Mouse (Mus musculus): ENCODE measurements around the gene Ubap1. TPM values are rescaled to one million over a fixed set of nuclear protein-coding genes. Genes with fewer than 3 reads are reported as not detected.

Gene Ubap1
- total and polyA plus RNA-seq, 2 experiments from 2014 or later: 43.2 to 45.7 TPM

GRCm38 (mm10) chr4:41340912-41341550 is 7.8 kb upstream of the Ubap1 start:
- 76% methylated on average over 11 of the region's 11 CpGs for WGBS
- H3K9me3 ChIP-seq (replicated peaks; ENCODE audit: control insufficient read depth, low read length): no peaks in the 10 kb centered on the region
- H3K4me1 ChIP-seq (ENCODE audit: control insufficient read depth, insufficient read depth): no peaks in the 10 kb centered on the region
- H3K4me2 ChIP-seq (ENCODE audit: low read depth, low read length): no peak overlapping the region
- ATAC-seq (ENCODE audit: insufficient read depth, low read depth) (no peak), DNase-seq (ENCODE audit: low spot score) (no peak)
- no peak overlapping the region for H3K4me3 ChIP-seq (ENCODE audit: low read depth, low read length)
- no peak overlapping the region for H3K9ac ChIP-seq (replicated peaks; ENCODE audit: low read depth, low read length)
- no peaks in the 10 kb centered on the region for H3K27me3 ChIP-seq (ENCODE audit: control insufficient read depth, insufficient read depth, low read length)
- no peak overlapping the region for H3K27ac ChIP-seq (ENCODE audit: low read depth)
- TF ChIP-seq CTCF (IDR thresholded peaks at IDR 0.05; ENCODE audit: low read depth) (no peak), EP300 (IDR thresholded peaks at IDR 0.05; ENCODE audit: low read depth) (no peak)
- no peaks in the 10 kb centered on the region for H3K36me3 ChIP-seq (replicated peaks; ENCODE audit: control insufficient read depth, insufficient read depth, low read length)

GRCm38 (mm10) chr4:41346011-41346410 is 2.8 kb upstream of the Ubap1 start:
- Histone ChIP-seq H3K4me2 (ENCODE audit: low read depth, low read length) (no peak overlapping the region), H3K9me3 (replicated peaks; ENCODE audit: control insufficient read depth, low read length) (no peaks in the 10 kb centered on the region), H3K36me3 (replicated peaks; ENCODE audit: control insufficient read depth, insufficient read depth, low read length) (no peaks in the 10 kb centered on the region), H3K4me1 (ENCODE audit: control insufficient read depth, insufficient read depth) (peaks cover 10% of the 10 kb centered on the region; the same call in 1 of the 2 replicates), H3K9ac (replicated peaks; ENCODE audit: low read depth, low read length) (no peak overlapping the region), H3K4me3 (ENCODE audit: low read depth, low read length) (no peak overlapping the region), H3K27ac (ENCODE audit: low read depth) (no peak overlapping the region), H3K27me3 (ENCODE audit: control insufficient read depth, insufficient read depth, low read length) (no peaks in the 10 kb centered on the region)
- DNase-seq (ENCODE audit: low spot score) (no peak), ATAC-seq (ENCODE audit: insufficient read depth, low read depth) (no peak)
- TF ChIP-seq EP300 (IDR thresholded peaks at IDR 0.05; ENCODE audit: low read depth) (no peak), CTCF (IDR thresholded peaks at IDR 0.05; ENCODE audit: low read depth) (no peak)
- 55% methylated on average over 2 of the region's 2 CpGs for WGBS

GRCm38 (mm10) chr4:41347839-41348238 is 957 bp upstream of the Ubap1 start:
- Histone ChIP-seq H3K27me3 (ENCODE audit: control insufficient read depth, insufficient read depth, low read length) (no peaks in the 10 kb centered on the region), H3K9ac (replicated peaks; ENCODE audit: low read depth, low read length) (no peak overlapping the region; the same call in 1 of the 2 replicates), H3K4me1 (ENCODE audit: control insufficient read depth, insufficient read depth) (peaks cover 10% of the 10 kb centered on the region; the same call in 1 of the 2 replicates), H3K4me3 (ENCODE audit: low read depth, low read length) (peak overlapping the region; percentile 69), H3K4me2 (ENCODE audit: low read depth, low read length) (peak overlapping the region; percentile 72), H3K9me3 (replicated peaks; ENCODE audit: control insufficient read depth, low read length) (no peaks in the 10 kb centered on the region), H3K27ac (ENCODE audit: low read depth) (peak overlapping the region; percentile 78), H3K36me3 (replicated peaks; ENCODE audit: control insufficient read depth, insufficient read depth, low read length) (no peaks in the 10 kb centered on the region)
- TF ChIP-seq CTCF (IDR thresholded peaks at IDR 0.05; ENCODE audit: low read depth) (no peak), EP300 (IDR thresholded peaks at IDR 0.05; ENCODE audit: low read depth) (no peak)
- DNase-seq (ENCODE audit: low spot score): no peak
- 31% methylated on average over 5 of the region's 5 CpGs for WGBS
- no peak for ATAC-seq (ENCODE audit: insufficient read depth, low read depth)

GRCm38 (mm10) chr4:41349199-41349591 is 399 bp downstream of the Ubap1 start:
- DNase-seq (ENCODE audit: low spot score) (peak; percentile 27), ATAC-seq (ENCODE audit: insufficient read depth, low read depth) (peak; percentile 54)
- H3K9ac ChIP-seq (replicated peaks; ENCODE audit: low read depth, low read length): peak overlapping the region; percentile 74
- peak overlapping the region; percentile 78 for H3K27ac ChIP-seq (ENCODE audit: low read depth)
- peak overlapping the region; percentile 72 for H3K4me2 ChIP-seq (ENCODE audit: low read depth, low read length)
- peak overlapping the region; percentile 69 for H3K4me3 ChIP-seq (ENCODE audit: low read depth, low read length)
- H3K36me3 ChIP-seq (replicated peaks; ENCODE audit: control insufficient read depth, insufficient read depth, low read length): no peaks in the 10 kb centered on the region
- H3K27me3 ChIP-seq (ENCODE audit: control insufficient read depth, insufficient read depth, low read length): no peaks in the 10 kb centered on the region
- under 1% methylated on average over 26 of the region's 28 CpGs for WGBS
- no peaks in the 10 kb centered on the region for H3K9me3 ChIP-seq (replicated peaks; ENCODE audit: control insufficient read depth, low read length)
- no peak for TF ChIP-seq CTCF (IDR thresholded peaks at IDR 0.05; ENCODE audit: low read depth)
- peaks cover 10% of the 10 kb centered on the region; the same call in 1 of the 2 replicates for H3K4me1 ChIP-seq (ENCODE audit: control insufficient read depth, insufficient read depth)

- Histone ChIP-seq H3K4me2 (ENCODE audit: low read depth, low read length) (no peak overlapping the region), H3K36me3 (replicated peaks; ENCODE audit: control insufficient read depth, insufficient read depth, low read length) (0 out of 2 replicates have a peak, but pooled peaks cover 5% of the 10 kb centered on the region), H3K27me3 (ENCODE audit: control insufficient read depth, insufficient read depth, low read length) (no peaks in the 10 kb centered on the region), H3K9ac (replicated peaks; ENCODE audit: low read depth, low read length) (no peak overlapping the region), H3K9me3 (replicated peaks; ENCODE audit: control insufficient read depth, low read length) (no peaks in the 10 kb centered on the region), H3K4me3 (ENCODE audit: low read depth, low read length) (no peak overlapping the region), H3K4me1 (ENCODE audit: control insufficient read depth, insufficient read depth) (peaks cover 10% of the 10 kb centered on the region; the same call in 1 of the 2 replicates), H3K27ac (ENCODE audit: low read depth) (no peak overlapping the region)
- no peak for DNase-seq (ENCODE audit: low spot score)
- no peak for ATAC-seq (ENCODE audit: insufficient read depth, low read depth)
- TF ChIP-seq EP300 (IDR thresholded peaks at IDR 0.05; ENCODE audit: low read depth) (no peak), CTCF (IDR thresholded peaks at IDR 0.05; ENCODE audit: low read depth) (no peak)
- WGBS: 76% methylated on average over 4 of the region's 4 CpGs
Observed at GRCm38 (mm10) chr4:41352758-41353157, 4.0 kb downstream of the Ubap1 start.

GRCm38 (mm10) chr4:41353265-41353664 is 4.5 kb downstream of the Ubap1 start:
- no peak overlapping the region for H3K27ac ChIP-seq (ENCODE audit: low read depth)
- no peak for ATAC-seq (ENCODE audit: insufficient read depth, low read depth)
- H3K4me3 ChIP-seq (ENCODE audit: low read depth, low read length): no peak overlapping the region
- no peaks in the 10 kb centered on the region for H3K27me3 ChIP-seq (ENCODE audit: control insufficient read depth, insufficient read depth, low read length)
- H3K9me3 ChIP-seq (replicated peaks; ENCODE audit: control insufficient read depth, low read length): no peaks in the 10 kb centered on the region
- 92% methylated on average over 1 of the region's 1 CpGs for WGBS
- no peak overlapping the region for H3K4me2 ChIP-seq (ENCODE audit: low read depth, low read length)
- H3K4me1 ChIP-seq (ENCODE audit: control insufficient read depth, insufficient read depth): peaks cover 5% of the 10 kb centered on the region; the same call in 1 of the 2 replicates
- 0 out of 2 replicates have a peak, but pooled peaks cover 5% of the 10 kb centered on the region for H3K36me3 ChIP-seq (replicated peaks; ENCODE audit: control insufficient read depth, insufficient read depth, low read length)
- no peak for DNase-seq (ENCODE audit: low spot score)
- TF ChIP-seq CTCF (IDR thresholded peaks at IDR 0.05; ENCODE audit: low read depth) (no peak), EP300 (IDR thresholded peaks at IDR 0.05; ENCODE audit: low read depth) (no peak)
- H3K9ac ChIP-seq (replicated peaks; ENCODE audit: low read depth, low read length): no peak overlapping the region

All from heart, postnatal 0 days (tissue).